Mouse (Mus musculus): ENCODE data around the gene Tmcc2. TPM values are rescaled to one million over a fixed set of nuclear protein-coding genes. Genes with fewer than 3 reads are reported as not detected.

The Tmcc2 gene
- total and polyA plus RNA-seq, 3 experiments = 4.1 to 7.2 TPM; not detected in 1

DNA sequence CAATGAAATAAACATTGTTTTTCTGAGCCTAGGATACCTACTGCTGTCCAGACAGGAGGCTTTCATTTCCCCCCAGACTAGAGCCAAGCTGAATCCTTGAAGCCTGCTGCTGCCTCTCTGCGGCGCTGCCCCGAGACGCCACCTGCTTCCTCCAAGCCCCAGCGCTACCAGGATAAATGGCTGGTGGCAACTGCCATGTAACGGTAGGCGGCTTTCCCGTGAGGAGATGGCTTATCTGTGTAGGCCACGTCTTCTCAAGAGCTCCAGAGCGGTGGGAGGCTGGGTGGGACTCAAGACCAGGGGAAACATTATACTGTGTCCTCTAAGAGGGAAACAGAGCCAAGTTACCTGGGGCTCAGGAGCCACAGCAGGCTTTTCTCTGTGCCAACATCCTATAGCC is 9.2 kb downstream of the Tmcc2 start (continued):
- TF ChIP-seq POLR2AphosphoS5 (IDR thresholded peaks at IDR 0.05; ENCODE audit: borderline replicate concordance, low read depth, low read length) (no peak), GABPA (IDR thresholded peaks at IDR 0.05; ENCODE audit: low read depth, low read length) (no peak), RAD21 (IDR thresholded peaks at IDR 0.05; ENCODE audit: low read depth, low read length) (no peak), SIN3A (IDR thresholded peaks at IDR 0.05; ENCODE audit: low read length) (peak; percentile 32), TCF12 (IDR thresholded peaks at IDR 0.05; ENCODE audit: low read depth, low read length) (peak; percentile 84)

DNA sequence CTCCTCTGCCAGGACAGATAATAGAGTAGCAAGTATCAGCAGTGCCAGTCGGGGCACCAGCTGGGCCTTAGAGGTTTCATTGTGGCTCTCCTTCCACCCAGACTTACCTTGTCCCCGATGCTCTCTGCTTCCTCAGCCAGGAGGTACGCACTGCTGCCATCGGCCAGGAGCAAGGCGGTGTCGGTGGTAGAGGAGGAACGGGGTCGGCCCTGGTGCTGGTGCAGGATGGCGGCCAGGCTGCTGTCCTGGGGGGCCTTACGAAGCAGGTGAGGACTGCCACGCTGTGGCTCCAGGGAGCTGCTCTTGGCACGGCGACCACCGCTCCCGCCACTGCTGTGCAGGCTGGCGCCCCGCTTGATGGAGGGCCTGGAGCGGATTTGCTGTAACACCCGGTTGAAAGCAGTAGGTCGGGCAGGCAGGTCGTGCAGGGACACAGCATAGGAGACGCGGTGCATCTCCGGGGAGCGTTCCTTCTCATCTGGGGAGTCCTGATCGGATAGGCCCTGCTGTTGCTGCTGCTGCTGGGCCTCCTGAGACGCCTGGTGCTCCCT is 10.5 kb downstream of the Tmcc2 start:
- H3K4me3 ChIP-seq (ENCODE audit: control insufficient read depth in 1 of 2, insufficient read depth in 1 of 2, low read depth in 2 of 2, low read length in 2 of 2) = no peak overlapping the region
- TF ChIP-seq USF2 (IDR thresholded peaks at IDR 0.05; ENCODE audit: borderline replicate concordance in 1 of 2, insufficient read depth in 1 of 2, low read depth in 1 of 2, low read length in 2 of 2) (no peak), MAX (IDR thresholded peaks at IDR 0.05; ENCODE audit: low read length) (no peak), ZMIZ1 (IDR thresholded peaks at IDR 0.05; ENCODE audit: low read depth, low read length) (no peak)
- DNase-seq (ENCODE audit: low read depth, low spot score) = no peak
- no peaks in the 10 kb centered on the region for H3K27me3 ChIP-seq (ENCODE audit: control insufficient read depth in 1 of 2, insufficient read depth in 2 of 2, low read length in 2 of 2)
- H3K4me1 ChIP-seq (ENCODE audit: control insufficient read depth in 1 of 2, insufficient read depth in 2 of 2, low read length in 2 of 2) = peaks cover 21 to 28% of the 10 kb centered on the region in 2 experiments
- H3K9ac ChIP-seq (ENCODE audit: control insufficient read depth, low read depth, low read length, poor library complexity, severe bottlenecking) = no peak overlapping the region
- H3K79me2 ChIP-seq (ENCODE audit: control insufficient read depth, insufficient read depth, low read length, poor library complexity) = no peaks in the 10 kb centered on the region
- no peaks in the 10 kb centered on the region for H3K9me3 ChIP-seq (replicated peaks; ENCODE audit: insufficient read depth, low read length)
- peaks cover 0 to 16% of the 10 kb centered on the region in 2 experiments; a peak in 2 of 4 replicates for H3K36me3 ChIP-seq (ENCODE audit: control insufficient read depth in 1 of 2, insufficient read depth in 2 of 2, low read length in 2 of 2)
- H3K27ac ChIP-seq (ENCODE audit: control insufficient read depth, low read depth, low read length) = no peak overlapping the region

- Histone ChIP-seq H3K9ac (ENCODE audit: control insufficient read depth, low read depth, low read length, poor library complexity, severe bottlenecking) (no peak overlapping the region), H3K79me2 (ENCODE audit: control insufficient read depth, insufficient read depth, low read length, poor library complexity) (no peaks in the 10 kb centered on the region), H3K36me3 (ENCODE audit: control insufficient read depth in 1 of 2, insufficient read depth in 2 of 2, low read length in 2 of 2) (peaks cover 0 to 30% of the 10 kb centered on the region in 2 experiments; a peak in 2 of 4 replicates), H3K27ac (ENCODE audit: control insufficient read depth, low read depth, low read length) (no peak overlapping the region), H3K4me3 (ENCODE audit: control insufficient read depth in 1 of 2, insufficient read depth in 1 of 2, low read depth in 2 of 2, low read length in 2 of 2) (no peak overlapping the region), H3K27me3 (ENCODE audit: control insufficient read depth in 1 of 2, insufficient read depth in 2 of 2, low read length in 2 of 2) (no peaks in the 10 kb centered on the region), H3K9me3 (replicated peaks; ENCODE audit: insufficient read depth, low read length) (no peaks in the 10 kb centered on the region), H3K4me1 (ENCODE audit: control insufficient read depth in 1 of 2, insufficient read depth in 2 of 2, low read length in 2 of 2) (peaks cover 23 to 41% of the 10 kb centered on the region in 2 experiments)
- DNase-seq (ENCODE audit: low read depth, low spot score) = peak; percentile 37
- TF ChIP-seq EP300 (IDR thresholded peaks at IDR 0.05; ENCODE audit: low read depth in 1 of 2, low read length in 2 of 2) (peak in 1 of 2 experiments; percentile 16; a peak in 2 of 4 replicates), RCOR1 (IDR thresholded peaks at IDR 0.05; ENCODE audit: low read depth, low read length) (0 out of 2 replicates have a peak, but pooled peaks have one; percentile 11), ETS1 (IDR thresholded peaks at IDR 0.05; ENCODE audit: low read depth, low read length) (peak; percentile 27; the same call in 1 of the 2 replicates), BHLHE40 (IDR thresholded peaks at IDR 0.05; ENCODE audit: borderline replicate concordance, low read depth, low read length) (no peak)
These were observed 13.3 kb downstream of the Tmcc2 start for GRCm38 (mm10) chr1:132377811-132378210.

Data from MEL (cell line).